Mouse (Mus musculus) left cerebral cortex, postnatal 4 days (tissue): ENCODE measurements around the gene Mpzl1. TPM values are rescaled to one million over a fixed set of nuclear protein-coding genes. Genes with fewer than 3 reads are reported as not detected.
"Not testable (repeated sequence)": the region's sequence is repeated elsewhere in the genome, so short reads cannot be mapped to it uniquely, and the experiment has no call there.

Experiments
- DNase-seq: peaks from one replicate; pipeline ENCODE4 v3.0.0-alpha.2; 2022
- intact Hi-C: fragments of 180-260 bp; cut with DNase I; formaldehyde crosslinking; loops from one replicate; pipeline ENCODE4 v1.15.1; 2025
- total RNA-seq, 2 experiments: library from RNA; stranded (reverse); gene quantifications; 2 replicates each; pipeline ENCODE4 v1.2.3; 2021

Gene Mpzl1
- total RNA-seq = 10 to 100 TPM; 73.1 to 74.3 TPM

DNA sequence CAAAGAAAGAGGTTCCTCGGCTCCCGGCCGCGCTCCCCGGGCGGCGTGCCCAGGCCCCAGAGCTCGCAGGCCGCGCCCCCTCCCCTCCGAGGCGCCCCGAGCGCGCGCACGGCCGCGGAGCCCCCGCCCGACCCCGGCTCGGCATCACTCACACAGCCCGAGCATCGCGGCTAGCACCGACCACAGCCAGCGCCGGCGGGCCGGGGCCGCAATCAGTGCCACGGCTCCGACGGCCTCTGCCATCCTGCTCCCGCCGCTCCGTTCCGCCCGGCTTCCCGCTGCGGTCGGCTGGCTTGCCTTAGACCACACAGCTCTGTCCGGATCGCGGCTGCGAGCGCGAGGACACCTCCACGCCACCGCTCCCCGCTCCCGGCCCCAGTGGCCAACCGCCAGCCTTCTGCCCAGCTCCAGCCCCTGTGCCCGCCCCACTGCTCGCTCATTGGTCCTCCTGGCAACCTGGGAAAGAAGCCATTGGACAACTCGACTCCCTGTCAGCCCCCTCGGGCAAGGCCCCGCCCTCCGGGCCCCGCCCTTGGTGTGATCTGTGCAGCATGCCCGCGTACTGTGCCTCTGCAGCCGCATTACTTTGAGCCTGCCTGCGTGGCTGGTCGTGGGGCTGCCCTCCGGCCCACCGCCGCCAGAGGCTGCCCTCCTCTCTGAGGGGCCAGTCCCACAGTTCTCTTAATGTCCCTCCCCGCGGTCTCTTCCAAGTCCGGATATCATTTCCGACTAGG, at the start of gene Mpzl1:
Mpzl1 (minus strand) TSS at position 388 of the 734 bp plus-strand sequence.
- peak; percentile 100 for DNase-seq
- intact Hi-C loops = loop anchor here (2.0 kb wide), 1 partner anchor 174 kb away; the partner anchor contains the start of genes Dcaf6 and Mpc2

DNA sequence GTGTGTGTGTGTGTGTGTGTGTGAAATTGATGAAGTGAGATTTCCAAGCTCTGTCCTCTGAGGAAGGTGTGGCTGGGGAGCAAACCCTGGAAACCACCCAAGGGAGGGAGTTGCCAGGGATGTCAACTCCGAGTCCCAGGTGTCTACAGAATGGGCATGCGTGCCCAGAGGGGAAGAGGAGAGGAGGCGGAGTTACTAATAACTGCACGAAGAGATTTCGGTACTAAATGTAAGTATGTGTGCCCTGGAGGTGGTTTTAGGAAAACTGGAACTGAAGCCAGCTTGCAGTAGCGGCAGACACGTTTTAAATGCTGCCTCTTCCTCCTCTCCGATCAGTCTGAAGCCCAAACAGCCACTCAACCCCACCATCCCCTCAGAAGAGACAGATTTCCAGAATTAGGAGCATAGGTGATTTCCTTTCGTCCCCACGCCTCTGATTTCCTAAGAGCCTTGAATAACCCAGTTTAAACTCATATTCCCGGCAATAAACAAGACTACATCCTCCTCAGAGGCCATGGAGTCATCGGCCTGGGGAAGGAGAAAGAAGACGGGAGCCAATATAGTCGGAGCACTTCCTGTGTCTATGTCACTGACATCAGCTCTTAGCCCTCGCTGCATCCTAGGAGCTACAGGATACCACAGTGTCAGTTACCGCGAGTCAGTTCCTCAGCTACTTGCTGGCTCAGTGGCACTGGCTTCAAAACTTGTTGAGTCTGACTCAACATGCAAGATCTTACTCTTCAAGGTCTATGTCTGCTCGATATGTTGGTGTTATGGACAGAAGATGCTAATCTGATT, 47.9 kb upstream of the Mpzl1 start:
- intact Hi-C loops = no loop called here

DNA sequence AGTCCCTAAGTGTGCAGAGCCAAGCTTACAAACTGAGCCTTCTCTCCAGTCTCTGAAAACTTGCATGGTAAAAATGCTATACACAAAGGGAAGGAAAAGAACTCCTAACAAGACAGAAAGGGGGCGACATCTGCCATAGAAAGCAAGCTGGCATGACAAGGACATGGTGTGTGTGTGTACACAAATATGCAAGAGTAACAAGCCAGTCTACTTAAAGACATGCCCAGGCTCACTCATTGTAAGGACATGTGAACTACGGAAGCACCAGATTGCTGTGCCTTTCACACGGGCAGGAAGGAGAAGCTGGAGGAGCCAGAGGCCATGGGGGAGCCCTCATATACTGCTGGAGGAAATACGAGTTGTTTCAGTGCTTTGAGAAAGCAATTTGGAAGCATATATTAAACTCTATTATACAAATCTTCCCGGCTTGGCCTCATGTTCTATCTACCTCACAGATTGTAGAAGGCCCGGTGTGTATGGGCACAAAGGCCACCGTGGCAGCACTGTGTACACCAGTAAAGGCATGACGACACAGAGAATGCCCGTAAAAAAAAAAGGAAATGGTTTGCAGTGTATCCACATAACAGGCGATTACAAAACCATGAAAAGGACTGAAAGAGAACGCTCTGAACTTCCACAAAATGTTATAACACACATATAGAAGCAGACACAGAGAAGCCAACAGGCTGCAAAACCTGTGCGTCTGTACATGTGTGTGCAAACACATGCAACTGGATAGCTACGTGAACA, 46.9 kb upstream of the Mpzl1 start:
- DNase-seq = no peak
- intact Hi-C loops = no loop called here

More for the DNA sequence above, 47.9 kb upstream of the Mpzl1 start:
- no peak for DNase-seq

DNA sequence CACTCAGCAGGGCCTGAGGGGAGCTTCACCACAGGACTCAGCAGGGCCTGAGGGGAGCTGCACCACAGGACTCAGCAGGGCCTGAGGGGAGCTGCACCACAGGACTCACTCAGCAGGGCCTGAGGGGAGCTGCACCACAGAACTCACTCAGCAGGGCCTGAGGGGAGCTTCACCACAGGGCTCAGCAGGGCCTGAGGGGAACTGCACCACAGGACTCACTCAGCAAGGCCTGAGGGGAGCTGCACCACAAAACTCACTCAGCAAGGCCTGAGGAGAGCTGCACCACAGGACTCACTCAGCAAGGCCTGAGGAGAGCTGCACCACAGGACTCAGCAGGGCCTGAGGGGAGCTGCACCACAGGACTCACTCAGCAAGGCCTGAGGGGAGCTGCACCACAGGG, 45.7 kb upstream of the Mpzl1 start:
- intact Hi-C loops, DNase-seq: not testable (repeated sequence)

DNA sequence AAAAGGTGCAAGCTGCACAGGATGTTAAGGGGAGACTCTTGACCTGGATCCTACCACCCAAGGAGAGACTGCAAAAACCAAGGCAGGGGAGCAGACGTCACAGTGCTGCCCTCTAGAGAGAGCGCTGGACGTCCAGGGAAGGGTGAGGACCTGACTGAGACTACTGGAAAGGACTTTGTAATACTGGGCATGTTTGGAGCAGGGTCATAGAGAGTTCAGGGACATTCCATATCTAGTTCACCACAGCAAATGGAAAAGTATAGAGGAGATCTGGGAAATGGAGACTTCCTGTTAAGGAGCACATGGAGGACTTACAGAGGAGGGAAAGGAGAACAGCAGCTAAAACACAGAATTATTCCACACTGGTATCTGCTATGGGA, 45.3 kb upstream of the Mpzl1 start:
- intact Hi-C loops = no loop called here

DNA sequence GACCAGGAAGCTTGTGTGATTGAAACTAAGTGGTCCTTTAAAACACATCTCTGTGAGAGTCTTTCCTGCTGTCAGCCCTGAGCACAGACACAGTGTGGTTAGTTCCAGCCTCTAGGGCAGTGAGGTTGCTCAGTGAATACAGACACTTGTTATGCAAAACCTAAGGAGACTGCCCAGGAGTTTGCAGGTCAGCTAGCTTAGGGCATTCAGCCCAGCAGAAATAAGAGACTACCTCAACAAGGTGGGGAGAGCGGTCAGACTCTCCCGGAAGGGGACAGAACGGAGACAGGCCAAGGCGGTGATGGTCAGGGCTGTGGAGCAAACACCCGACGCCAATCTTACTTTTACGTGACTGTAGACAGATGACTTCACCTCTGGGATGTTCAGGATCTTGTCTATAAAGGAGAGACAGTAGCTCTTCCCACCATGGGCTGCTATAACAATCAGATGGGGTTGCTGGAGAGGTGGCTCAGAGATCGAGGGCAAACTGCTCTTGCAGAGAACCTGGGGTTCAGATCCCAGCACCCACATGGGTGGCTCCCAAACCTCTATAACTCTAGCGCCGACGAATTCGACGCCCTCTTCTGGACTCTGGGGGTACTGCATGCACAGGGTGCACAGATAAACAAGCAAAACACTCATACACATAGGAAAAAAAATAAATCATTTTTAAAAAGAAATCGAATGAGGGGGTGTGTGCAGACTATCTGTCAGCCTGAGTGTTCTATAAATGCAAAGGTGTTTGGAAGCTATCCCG, 44.7 kb upstream of the Mpzl1 start:
- intact Hi-C loops = no loop called here
- no peak for DNase-seq

More for the DNA sequence above, 45.3 kb upstream of the Mpzl1 start:
- no peak for DNase-seq

DNA sequence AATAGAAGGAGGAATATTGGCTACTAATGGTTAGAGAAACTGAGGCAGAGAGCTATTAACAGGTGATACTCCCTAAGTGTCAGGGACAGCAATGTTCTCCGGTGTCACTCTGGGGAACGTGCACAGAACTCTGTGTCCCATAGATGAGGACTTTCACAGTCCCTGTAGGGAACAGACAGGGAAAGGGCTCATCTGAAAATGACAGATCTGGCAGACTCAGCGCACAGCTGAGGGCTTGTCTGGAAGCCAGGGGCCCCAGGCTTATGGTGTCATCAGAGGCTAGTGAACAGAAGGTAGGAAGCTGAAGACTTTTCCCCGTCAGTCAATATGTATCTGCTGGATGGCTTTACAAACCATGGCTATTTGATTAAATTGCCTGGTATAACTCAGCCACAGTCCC, 43.2 kb upstream of the Mpzl1 start:
- peak; percentile 45 for DNase-seq
- intact Hi-C loops = no loop called here

DNA sequence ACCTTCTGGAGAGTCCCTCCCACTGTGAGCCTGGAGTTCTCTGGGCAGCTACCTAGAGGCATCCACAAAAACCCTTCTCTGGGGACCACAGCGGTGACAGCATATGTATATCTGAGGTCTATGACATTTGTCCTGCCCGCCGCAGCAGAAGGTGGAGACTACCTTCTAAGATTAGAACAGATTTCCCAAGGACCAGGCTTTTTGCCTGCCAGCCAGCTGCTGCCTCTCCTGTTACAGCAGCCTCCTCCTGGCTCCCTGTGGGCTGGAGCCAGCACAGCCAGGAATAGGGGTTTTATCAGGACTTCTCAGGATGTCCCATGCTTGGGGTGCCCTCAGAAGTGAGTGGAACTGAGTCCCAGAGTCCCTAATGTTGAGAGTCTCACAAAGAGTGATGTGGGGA, 42.7 kb upstream of the Mpzl1 start:
- intact Hi-C loops = no loop called here
- no peak for DNase-seq

DNA sequence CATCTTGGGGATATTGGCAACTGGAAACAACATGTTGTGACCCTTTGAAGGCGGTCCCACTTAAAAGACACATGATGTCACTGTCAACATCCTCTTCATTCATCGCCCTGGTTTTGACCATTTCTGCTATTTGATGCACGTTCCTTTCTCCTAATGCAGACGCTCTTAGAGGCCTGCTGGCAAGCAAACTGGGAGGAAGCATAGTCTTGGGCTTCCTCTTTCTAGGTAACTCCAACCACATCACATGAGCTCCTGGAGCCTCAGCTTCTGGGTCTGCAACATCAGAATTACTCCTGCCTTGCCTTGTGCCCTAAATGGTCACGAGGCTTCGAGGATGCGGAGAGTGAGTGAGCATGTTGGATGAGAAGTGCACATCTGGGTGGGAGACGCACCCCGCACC, 40.8 kb upstream of the Mpzl1 start:
- DNase-seq = no peak
- intact Hi-C loops = no loop called here

DNA sequence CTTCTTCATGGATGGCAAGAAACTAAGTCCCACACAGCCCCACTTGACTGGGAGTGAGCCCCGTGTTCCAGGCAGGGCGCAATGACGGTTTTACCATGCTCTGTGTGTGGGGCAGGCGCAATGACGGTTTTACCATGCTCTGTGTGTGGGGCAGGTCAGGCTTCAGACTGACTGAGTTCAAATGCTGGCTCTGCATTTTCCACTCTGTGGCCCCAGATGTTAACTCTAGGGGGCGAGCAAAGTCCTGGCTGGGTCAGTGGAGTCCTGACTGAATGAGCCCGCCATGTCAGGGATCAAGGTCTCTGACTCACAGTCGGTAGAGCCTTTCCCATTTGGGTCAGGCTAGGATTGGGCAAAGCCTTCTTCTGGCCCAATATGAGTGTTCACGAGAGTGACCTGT, 38.0 kb upstream of the Mpzl1 start:
- intact Hi-C loops = no loop called here
- no peak for DNase-seq

DNA sequence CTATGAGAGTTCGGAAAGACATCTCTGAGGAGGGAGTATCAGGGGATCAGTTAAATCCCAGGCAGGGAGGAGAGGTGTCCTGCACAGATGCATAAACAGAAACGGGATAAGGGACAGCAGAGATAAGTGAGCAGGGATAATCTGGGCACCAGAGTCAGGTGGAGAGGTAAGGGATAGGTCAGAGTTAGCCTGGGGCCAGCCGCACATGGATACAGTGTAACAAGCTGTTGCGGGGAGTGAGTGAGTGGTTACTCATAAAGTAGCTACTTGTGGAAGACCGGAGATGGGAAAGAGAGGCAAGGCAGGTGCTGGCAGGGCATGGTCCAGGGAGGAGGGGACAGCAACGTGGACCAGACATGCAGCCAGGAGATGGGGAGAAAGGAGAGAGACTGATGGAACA, 35.7 kb upstream of the Mpzl1 start:
- DNase-seq = no peak
- intact Hi-C loops = no loop called here

DNA sequence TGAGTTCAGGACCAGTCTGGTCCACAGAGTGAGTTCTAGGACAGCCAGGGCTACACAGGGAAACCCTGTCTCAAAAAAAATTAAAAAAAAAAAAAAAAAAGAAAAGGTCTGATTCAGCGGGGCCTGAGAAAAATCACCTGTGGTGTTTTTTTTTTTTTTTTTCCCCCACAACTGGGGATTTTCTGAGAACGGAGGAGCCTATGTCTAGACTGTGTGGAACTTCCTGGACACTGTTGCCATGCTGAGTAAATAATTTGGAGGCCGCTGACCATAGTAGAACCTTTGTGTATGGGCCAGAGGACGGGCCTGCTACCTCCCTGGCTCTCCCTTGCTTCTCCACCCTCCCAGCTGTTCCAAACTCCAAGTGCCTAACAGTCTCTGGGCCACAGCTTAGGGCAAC, 34.6 kb upstream of the Mpzl1 start:
- no peak for DNase-seq
- intact Hi-C loops = no loop called here

DNA sequence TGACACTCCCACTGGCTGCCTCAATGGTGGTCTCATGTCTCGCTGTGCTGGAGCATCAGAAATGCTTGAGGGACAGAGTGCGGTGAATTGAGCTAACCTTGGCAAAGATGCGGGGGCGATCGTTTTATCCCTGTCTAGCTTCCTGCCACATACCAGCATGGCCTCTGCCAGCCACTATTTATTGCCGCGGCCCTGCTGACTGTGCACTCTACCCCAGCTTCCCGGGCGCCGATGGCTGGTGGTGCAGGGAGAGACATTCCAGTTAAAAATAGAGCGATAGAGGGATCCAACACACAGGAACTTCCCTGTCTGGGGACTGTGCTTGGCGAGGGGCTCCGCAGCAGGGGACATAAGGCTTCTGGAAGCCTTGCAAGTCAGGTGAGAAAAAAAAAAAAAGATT, 33.0 kb upstream of the Mpzl1 start:
- DNase-seq = no peak
- intact Hi-C loops = no loop called here

DNA sequence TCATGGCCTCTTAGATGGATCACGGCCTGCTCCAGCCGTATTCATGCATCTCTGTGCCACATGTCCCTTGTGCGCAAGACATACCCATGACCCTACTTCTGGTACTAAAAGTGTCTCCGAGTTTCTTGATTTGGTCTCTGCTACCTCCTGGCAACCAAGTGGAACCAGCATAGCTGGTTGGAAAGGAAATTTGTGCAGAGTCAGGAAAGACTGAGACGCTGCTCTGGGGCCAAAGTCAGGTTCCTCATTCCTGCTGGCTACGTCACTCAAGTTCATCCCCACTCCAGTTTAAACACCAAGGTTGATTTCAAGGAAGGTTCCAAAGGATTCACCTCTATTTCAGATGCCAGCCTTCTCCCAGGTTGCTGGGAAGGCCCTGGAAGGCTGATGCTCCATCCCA, 32.6 kb upstream of the Mpzl1 start:
- intact Hi-C loops = no loop called here

DNA sequence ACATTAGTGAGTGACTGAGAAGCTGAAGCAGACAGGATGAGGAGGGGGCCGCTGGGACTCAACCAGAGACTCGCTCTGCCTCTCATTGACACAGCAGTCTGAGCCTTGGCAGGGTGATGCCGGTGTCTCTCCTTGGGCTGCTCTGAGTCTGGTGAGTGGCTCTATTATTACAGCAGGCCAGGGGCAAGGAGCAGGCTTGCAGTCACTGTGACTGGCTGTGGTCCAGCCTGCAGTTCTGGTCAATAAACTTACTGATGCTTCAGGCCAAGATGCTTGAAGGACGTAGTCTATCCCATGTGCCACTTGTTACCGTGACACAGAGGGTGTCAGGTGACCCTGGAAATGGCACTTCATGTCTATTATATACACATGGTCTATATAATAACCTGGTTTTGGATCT, 31.4 kb upstream of the Mpzl1 start:
- DNase-seq = no peak
- intact Hi-C loops = no loop called here

More for the DNA sequence above, 32.6 kb upstream of the Mpzl1 start:
- no peak for DNase-seq

DNA sequence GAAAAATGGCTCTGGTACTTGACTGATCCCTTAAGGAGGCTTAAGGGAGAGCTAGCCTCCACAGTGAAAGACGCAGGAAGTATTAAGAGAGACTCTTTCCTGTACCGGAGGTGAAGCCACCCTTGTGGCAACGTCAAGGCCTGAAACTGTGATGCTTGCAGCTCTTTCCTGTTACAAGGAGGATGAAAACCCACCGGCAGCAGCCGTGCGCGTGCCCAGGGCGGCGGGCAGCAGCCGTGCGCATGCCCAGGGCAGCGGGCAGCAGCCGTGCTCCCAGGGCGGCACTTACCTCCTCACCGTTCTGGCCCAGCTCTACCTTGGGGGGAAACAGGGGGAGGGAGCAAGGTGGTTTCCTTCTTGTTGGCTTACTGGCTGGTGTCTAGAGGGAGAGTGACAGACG, 28.9 kb upstream of the Mpzl1 start:
- no peak for DNase-seq
- intact Hi-C loops = no loop called here

DNA sequence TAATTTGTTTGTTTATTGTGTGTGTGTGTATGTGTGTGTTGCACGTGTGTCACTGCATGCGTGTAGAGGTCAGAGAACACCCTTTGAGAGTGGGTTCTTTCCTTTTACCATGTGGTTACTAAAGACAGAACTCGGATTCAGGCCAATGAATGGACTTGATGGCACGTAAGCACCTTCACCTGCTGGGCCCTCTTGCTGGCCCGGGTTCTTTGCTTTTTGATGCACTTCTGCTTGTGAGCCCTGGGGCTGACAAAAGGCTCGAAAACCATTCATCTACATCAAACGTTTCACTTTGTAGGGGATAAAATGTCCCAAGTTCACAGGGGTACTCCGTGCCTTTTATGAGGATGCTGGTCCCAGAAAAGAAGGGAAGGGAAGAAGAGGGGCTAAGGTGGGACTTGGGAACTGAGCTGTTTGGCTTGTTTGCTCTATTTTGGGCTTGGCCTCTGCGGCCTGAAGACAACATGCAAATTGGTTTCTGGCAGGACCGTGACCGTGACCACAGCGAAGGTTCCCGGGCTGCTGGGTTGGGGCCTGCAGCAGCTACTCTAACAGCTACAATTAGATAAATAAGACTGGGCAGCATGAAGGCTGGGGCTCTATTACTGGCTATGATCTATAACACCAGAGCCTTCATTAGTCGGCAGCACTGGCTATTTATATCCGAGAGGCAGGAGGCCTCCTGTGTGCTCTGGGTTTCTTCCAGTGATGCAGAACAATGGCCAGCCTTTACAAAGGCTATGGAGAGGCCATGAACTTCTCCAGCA, 28.3 kb upstream of the Mpzl1 start:
- intact Hi-C loops = no loop called here
- no peak for DNase-seq

DNA sequence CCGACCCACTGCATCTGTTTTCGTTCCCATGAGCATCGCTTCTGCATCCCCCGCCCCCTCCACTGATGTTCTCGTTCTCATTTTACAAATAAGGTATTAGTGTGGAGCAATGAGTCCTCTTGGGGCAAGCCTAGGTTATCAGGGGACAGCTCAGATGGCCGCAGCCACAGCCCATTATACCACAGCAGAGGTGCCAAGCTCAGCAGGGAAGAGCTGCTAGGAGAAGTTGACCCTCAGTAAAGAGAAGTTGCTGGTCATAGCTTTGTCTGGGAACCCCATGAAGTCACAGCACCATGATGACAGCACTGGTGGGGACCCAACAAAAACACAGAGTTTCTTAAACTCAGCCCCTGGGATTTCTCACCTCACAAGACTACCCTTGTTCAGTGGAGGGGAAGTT, 27.4 kb upstream of the Mpzl1 start:
- DNase-seq = no peak
- intact Hi-C loops = loop anchor here (2.0 kb wide), 1 partner anchor 75 kb away; no protein-coding TSS in a partner anchor

DNA sequence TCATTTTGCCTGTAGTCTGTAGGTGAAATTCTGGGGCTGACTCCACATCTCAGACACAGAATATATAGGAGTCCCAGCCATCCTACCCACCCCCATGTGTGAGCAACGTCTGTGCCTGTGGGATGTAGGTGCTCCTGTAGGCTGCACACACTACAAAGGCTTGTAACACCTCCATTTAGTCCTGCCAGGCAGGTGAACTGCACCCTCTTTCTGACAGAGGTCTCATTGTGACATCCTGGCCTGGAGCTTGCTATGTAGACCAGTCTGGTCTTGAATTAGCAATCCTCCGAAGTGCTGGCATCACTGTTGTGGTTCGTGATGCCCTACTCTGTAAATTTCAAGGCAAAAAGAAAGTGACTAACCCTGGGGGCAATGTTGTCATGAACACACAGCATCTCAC, 26.9 kb upstream of the Mpzl1 start:
- intact Hi-C loops = loop anchor here (2.0 kb wide), 1 partner anchor 76 kb away; no protein-coding TSS in a partner anchor
- DNase-seq = no peak

DNA sequence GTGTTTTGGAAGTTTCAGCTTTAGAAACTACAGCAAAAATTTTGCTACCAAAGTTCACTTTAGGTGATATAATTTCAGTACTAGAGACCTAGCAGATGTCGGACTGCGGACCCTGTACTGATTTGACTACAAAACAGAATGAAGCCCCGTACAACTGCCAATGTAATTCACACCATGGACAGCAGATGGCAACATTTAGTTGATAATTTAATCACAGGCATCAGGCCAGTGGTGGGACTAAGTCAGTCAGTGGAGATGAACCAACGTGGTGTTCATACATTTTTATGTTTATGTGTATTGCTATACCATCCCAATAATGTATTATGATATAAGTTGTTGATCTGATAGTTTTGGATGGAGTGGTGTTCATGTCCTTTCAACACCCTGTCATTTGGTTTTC, 26.4 kb upstream of the Mpzl1 start:
- DNase-seq = peak; percentile 62
- intact Hi-C loops = loop anchor here (2.0 kb wide), 1 partner anchor 76 kb away; no protein-coding TSS in a partner anchor
